Mouse (Mus musculus): ENCODE results near the gene Gm2012.
"Not testable (repeated sequence)": the region's sequence is repeated elsewhere in the genome, so short reads cannot be mapped to it uniquely, and the experiment has no call there.

Gm2012 gene

DNA sequence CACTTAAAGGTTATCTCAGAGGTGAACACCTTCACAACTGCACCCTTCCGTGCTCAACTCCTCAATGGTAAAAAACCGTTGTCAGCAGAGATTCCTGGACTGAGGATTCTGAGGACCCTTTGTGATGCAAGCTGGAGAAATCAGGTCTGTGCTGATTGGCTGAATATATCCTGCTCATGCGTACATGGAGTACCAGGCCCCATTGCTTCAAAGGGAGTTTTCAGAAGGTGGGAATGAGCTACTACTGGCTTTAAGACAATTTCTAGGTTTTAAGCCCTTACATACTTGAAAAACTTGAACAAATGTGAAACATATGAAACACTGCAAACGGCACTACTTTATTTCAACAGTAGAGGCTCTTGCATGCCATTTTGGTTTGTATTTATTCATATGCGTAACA lies at the start of gene Gm2012:
Gm2012 (minus strand) TSS at position 101 of the 400 bp plus-strand sequence.
- not testable (repeated sequence) for DNase-seq (ENCODE audit: low spot score)

DNA sequence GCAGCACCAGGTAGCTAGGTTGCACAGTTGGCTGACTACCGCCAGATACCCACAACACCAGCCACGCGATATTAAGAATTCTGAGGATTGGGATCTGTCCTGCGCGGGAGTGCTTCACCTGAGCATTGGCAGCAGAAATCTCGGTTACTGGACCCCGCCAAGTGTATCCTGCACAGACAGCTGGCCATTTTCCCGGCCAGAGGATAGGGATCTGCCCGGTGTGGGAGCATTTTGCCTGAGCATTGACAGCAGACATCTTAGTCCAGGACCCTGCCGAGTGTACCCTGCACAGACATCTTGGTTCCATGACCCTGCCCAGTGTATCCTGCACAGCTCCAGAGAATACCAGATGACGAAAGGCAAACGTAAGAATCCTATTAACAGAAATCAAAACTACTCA lies 72.0 kb downstream of the Gm2012 start:
- not testable (repeated sequence) for DNase-seq (ENCODE audit: low spot score)

All from embryo, embryonic 10.5 days (tissue).